Mouse (Mus musculus): ENCODE data around the gene Elfn2. TPM values are rescaled to one million over a fixed set of nuclear protein-coding genes. Genes with fewer than 3 reads are reported as not detected.

The Elfn2 gene
- polyA plus RNA-seq, 1 experiment from 2014 or later = 0.05 TPM

- no peak for DNase-seq (ENCODE audit: low spot score)
- no peaks in the 10 kb centered on the region for H3K9me3 ChIP-seq
- no peak overlapping the region for H3K27ac ChIP-seq (replicated peaks)
- H3K27me3 ChIP-seq (replicated peaks; ENCODE audit: low read depth, poor library complexity, severe bottlenecking) = peaks cover 7% of the 10 kb centered on the region
- H3K4me3 ChIP-seq = no peak overlapping the region
- H3K4me1 ChIP-seq = peaks cover 7% of the 10 kb centered on the region
- WGBS = 33% methylated on average over 5 of the region's 5 CpGs
- no peaks in the 10 kb centered on the region for H3K36me3 ChIP-seq (replicated peaks)
Observed at GRCm38 (mm10) chr15:78698084-78698483, 20.5 kb downstream of the Elfn2 start.

- 19% methylated on average over 5 of the region's 5 CpGs for WGBS
- Histone ChIP-seq H3K4me3 (no peak overlapping the region), H3K4me1 (peaks cover 16% of the 10 kb centered on the region), H3K27ac (replicated peaks) (no peak overlapping the region), H3K36me3 (replicated peaks) (no peaks in the 10 kb centered on the region), H3K27me3 (replicated peaks; ENCODE audit: low read depth, poor library complexity, severe bottlenecking) (peaks cover 14% of the 10 kb centered on the region), H3K9me3 (no peaks in the 10 kb centered on the region)
- DNase-seq (ENCODE audit: low spot score) = no peak
Observed at GRCm38 (mm10) chr15:78695745-78696144, 22.8 kb downstream of the Elfn2 start.

DNA sequence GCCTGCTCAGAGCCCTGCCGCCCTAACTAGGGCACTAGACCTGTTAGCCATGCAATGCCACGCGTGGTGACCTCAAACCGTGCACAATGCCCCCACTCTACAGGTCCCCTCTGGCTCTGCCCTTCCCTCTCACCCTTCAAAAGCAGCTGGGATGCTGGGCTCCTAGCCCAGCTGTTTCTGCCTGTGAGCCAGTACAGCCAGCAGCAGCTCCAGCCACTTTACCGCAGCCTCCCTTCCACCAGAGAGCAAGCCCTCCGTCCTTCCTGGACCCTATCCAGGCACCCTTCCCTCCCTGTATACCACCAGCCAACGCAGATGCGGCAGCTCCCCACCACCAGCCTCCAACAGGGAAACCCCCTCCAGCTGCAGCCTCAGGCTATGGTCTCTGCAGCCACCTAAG is 26.1 kb downstream of the Elfn2 start:
- Histone ChIP-seq H3K27me3 (replicated peaks; ENCODE audit: low read depth, poor library complexity, severe bottlenecking) (peaks cover 15% of the 10 kb centered on the region), H3K4me3 (no peak overlapping the region), H3K9me3 (no peaks in the 10 kb centered on the region), H3K36me3 (replicated peaks) (no peaks in the 10 kb centered on the region), H3K27ac (replicated peaks) (no peak overlapping the region), H3K4me1 (peaks cover 12% of the 10 kb centered on the region; the same call in 1 of the 2 replicates)
- DNase-seq (ENCODE audit: low spot score) = no peak
- WGBS = 62% methylated on average over 8 of the region's 8 CpGs

DNA sequence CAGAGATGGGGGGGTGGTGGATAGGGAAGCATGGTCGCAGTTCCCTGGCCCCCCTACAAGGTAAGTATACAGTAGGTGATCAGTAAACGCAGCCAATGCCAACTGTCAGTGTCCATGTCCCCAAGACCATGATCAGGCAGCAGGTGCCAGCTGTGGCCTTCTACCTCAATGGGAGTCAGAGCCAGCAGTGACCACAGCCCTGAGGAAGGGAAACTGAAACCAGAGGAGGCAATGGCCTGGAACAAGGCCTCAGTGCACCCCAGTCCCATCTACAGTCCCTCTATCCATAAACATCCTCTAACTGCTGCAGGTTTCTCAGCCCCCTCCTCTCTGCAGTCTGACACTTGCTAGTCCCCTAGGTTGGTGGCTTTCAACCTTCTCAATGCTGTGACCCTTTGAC is 27.9 kb downstream of the Elfn2 start:
- no peak overlapping the region for H3K4me3 ChIP-seq
- H3K27me3 ChIP-seq (replicated peaks; ENCODE audit: low read depth, poor library complexity, severe bottlenecking) = peaks cover 31% of the 10 kb centered on the region
- DNase-seq (ENCODE audit: low spot score) = no peak
- peaks cover 23% of the 10 kb centered on the region; the same call in 1 of the 2 replicates for H3K4me1 ChIP-seq
- no peaks in the 10 kb centered on the region for H3K36me3 ChIP-seq (replicated peaks)
- WGBS = 85% methylated on average over 2 of the region's 2 CpGs
- H3K27ac ChIP-seq (replicated peaks) = no peak overlapping the region
- H3K9me3 ChIP-seq = no peaks in the 10 kb centered on the region

GRCm38 (mm10) chr15:78686910-78687309 is 31.7 kb downstream of the Elfn2 start:
- no peaks in the 10 kb centered on the region for H3K9me3 ChIP-seq
- peaks cover 56% of the 10 kb centered on the region for H3K27me3 ChIP-seq (replicated peaks; ENCODE audit: low read depth, poor library complexity, severe bottlenecking)
- H3K4me1 ChIP-seq = peaks cover 45% of the 10 kb centered on the region
- no peak overlapping the region for H3K4me3 ChIP-seq
- WGBS = 66% methylated on average over 7 of the region's 7 CpGs
- no peak for DNase-seq (ENCODE audit: low spot score)
- H3K27ac ChIP-seq (replicated peaks) = peak overlapping the region; percentile 26
- no peaks in the 10 kb centered on the region for H3K36me3 ChIP-seq (replicated peaks)

DNA sequence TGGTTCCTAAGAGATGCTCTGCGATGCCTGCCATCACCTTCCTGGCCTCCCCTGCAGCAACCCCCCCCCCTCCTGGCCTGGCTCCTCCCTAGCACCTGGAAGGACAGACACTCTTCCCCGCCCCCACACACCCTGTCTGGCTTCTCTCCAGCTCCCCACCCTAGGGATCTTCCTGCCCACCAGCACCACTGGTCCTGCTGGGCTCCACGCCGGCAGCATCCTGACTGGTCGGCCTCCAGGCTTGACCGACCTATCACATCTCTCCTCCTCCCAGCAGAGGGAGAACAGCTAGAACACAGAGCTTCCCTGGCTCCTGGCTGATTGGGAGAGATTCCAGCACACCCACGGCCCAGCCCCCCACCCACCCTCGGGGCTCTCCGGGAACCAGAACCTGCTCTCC is 34.5 kb downstream of the Elfn2 start:
- 0 out of 2 replicates have a peak overlapping the region, but pooled peaks have one; percentile 23 for H3K4me3 ChIP-seq
- H3K4me1 ChIP-seq = peaks cover 68% of the 10 kb centered on the region
- DNase-seq (ENCODE audit: low spot score) = peak; percentile 48
- 10% methylated on average over 9 of the region's 9 CpGs for WGBS
- no peaks in the 10 kb centered on the region for H3K36me3 ChIP-seq (replicated peaks)
- H3K9me3 ChIP-seq = no peaks in the 10 kb centered on the region
- H3K27me3 ChIP-seq (replicated peaks; ENCODE audit: low read depth, poor library complexity, severe bottlenecking) = peaks cover 74% of the 10 kb centered on the region
- H3K27ac ChIP-seq (replicated peaks) = peak overlapping the region; percentile 66

DNA sequence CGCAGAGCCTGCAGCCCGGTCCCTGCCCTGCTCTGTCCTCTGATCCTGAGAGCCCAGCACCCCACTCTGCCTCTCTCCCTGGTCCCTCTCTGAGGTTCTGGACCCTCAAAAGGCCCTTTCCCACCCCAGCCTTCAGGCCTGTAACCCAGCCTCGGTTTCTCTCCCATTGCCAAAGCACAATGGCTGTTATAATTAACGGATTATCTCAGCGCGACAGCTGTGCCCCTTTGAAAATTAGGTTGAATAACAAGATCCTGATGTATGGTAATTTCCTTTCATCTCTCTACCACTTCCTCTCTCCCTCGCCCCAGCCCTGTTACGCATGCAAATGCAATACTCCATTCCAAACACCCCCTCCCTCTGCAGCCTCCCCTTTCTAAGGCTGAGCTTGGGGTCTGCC is 35.1 kb downstream of the Elfn2 start:
- Histone ChIP-seq H3K27me3 (replicated peaks; ENCODE audit: low read depth, poor library complexity, severe bottlenecking) (peaks cover 79% of the 10 kb centered on the region), H3K27ac (replicated peaks) (peak overlapping the region; percentile 66)

GRCm38 (mm10) chr15:78681781-78682180 is 36.8 kb downstream of the Elfn2 start:
- Histone ChIP-seq H3K27ac (replicated peaks) (peak overlapping the region; percentile 37; the same call in 1 of the 2 replicates), H3K4me1 (peaks cover 66% of the 10 kb centered on the region), H3K27me3 (replicated peaks; ENCODE audit: low read depth, poor library complexity, severe bottlenecking) (peaks cover 81% of the 10 kb centered on the region), H3K36me3 (replicated peaks) (no peaks in the 10 kb centered on the region), H3K4me3 (no peak overlapping the region), H3K9me3 (no peaks in the 10 kb centered on the region)
- WGBS = 62% methylated on average over 8 of the region's 8 CpGs
- DNase-seq (ENCODE audit: low spot score) = no peak

More for the DNA sequence above, 35.1 kb downstream of the Elfn2 start:
- H3K36me3 ChIP-seq (replicated peaks) = no peaks in the 10 kb centered on the region
- DNase-seq (ENCODE audit: low spot score) = no peak
- 21% methylated on average over 8 of the region's 8 CpGs for WGBS
- H3K4me3 ChIP-seq = no peak overlapping the region
- peaks cover 68% of the 10 kb centered on the region for H3K4me1 ChIP-seq
- no peaks in the 10 kb centered on the region for H3K9me3 ChIP-seq

DNA sequence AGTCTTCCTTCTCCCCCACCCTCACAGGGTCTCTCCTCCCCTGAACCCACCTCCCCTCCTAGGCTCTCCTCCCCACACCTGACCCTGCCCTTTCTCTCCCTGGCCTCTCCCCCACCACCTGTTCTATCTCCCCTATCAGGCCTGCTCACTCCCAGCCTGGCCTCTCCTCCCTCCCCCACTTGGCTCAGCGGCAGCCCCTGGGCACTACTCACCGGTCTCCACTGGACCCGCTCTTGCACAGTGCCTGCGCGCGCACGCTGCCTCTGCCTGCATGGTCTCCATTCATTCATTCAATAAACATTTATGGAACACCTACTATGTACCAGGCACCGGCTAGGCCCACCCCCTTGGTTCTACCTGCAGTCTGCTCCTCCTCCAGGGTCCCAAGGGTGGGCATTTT is 37.3 kb downstream of the Elfn2 start:
- Histone ChIP-seq H3K27ac (replicated peaks) (peak overlapping the region; percentile 63), H3K27me3 (replicated peaks; ENCODE audit: low read depth, poor library complexity, severe bottlenecking) (peaks cover 81% of the 10 kb centered on the region), H3K9me3 (no peaks in the 10 kb centered on the region), H3K36me3 (replicated peaks) (no peaks in the 10 kb centered on the region), H3K4me3 (no peak overlapping the region), H3K4me1 (peaks cover 62% of the 10 kb centered on the region)
- no peak for DNase-seq (ENCODE audit: low spot score)
- 84% methylated on average over 8 of the region's 8 CpGs for WGBS

DNA sequence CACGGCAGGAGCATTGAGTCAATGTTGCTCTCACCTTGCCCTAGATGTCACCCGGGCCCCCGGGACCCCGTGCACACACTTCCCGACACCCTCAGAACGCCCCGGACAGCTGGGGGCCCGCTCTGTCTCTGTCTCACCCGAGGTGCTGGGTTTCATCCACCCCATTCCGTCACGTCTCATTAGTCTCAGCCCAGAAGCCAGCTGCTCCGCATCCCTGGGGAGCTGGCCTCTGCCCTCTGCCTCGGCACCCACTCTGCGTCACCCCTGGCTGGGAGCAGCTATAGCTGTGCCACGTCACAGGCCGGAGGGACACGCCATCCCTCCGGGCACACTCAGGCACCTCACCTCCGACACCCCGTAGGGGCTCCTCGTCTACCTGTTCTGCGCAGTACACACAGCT is 38.3 kb downstream of the Elfn2 start:
- no peak overlapping the region for H3K4me3 ChIP-seq
- H3K36me3 ChIP-seq (replicated peaks) = no peaks in the 10 kb centered on the region
- H3K4me1 ChIP-seq = peaks cover 62% of the 10 kb centered on the region
- 73% methylated on average over 22 of the region's 22 CpGs for WGBS
- H3K9me3 ChIP-seq = no peaks in the 10 kb centered on the region
- H3K27me3 ChIP-seq (replicated peaks; ENCODE audit: low read depth, poor library complexity, severe bottlenecking) = peaks cover 83% of the 10 kb centered on the region
- H3K27ac ChIP-seq (replicated peaks) = peak overlapping the region; percentile 48
- DNase-seq (ENCODE audit: low spot score) = no peak

DNA sequence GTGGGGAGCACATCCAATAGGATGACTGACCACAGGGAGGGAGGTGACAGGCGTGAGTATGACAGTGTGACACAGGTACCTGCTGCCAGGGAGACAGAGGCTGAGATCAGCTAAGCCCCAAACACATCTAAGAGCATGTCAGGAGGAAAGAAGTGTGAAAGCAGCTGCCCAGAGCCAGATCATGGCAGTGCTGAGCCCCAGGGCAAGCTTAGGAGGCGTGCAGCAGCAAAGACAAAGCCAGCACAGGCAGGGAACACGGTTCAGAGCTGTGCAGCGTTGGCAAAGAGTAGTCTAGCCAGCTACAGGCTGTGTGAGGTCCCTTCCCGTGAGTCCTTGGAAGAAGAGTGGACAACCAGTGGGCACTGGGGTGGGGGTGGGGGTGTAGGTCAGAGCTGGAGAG is 40.9 kb downstream of the Elfn2 start:
- DNase-seq (ENCODE audit: low spot score) = no peak
- H3K4me3 ChIP-seq = no peak overlapping the region
- no peak overlapping the region for H3K27ac ChIP-seq (replicated peaks)
- H3K27me3 ChIP-seq (replicated peaks; ENCODE audit: low read depth, poor library complexity, severe bottlenecking) = peaks cover 83% of the 10 kb centered on the region
- H3K4me1 ChIP-seq = peaks cover 45% of the 10 kb centered on the region
- no peaks in the 10 kb centered on the region for H3K9me3 ChIP-seq
- 53% methylated on average over 5 of the region's 5 CpGs for WGBS
- H3K36me3 ChIP-seq (replicated peaks) = no peaks in the 10 kb centered on the region

GRCm38 (mm10) chr15:78677015-78677414 is 41.6 kb downstream of the Elfn2 start:
- Histone ChIP-seq H3K4me1 (peaks cover 45% of the 10 kb centered on the region), H3K36me3 (replicated peaks) (no peaks in the 10 kb centered on the region), H3K4me3 (no peak overlapping the region), H3K27me3 (replicated peaks; ENCODE audit: low read depth, poor library complexity, severe bottlenecking) (peaks cover 84% of the 10 kb centered on the region), H3K9me3 (no peaks in the 10 kb centered on the region), H3K27ac (replicated peaks) (no peak overlapping the region)
- DNase-seq (ENCODE audit: low spot score) = no peak
- 80% methylated on average over 9 of the region's 9 CpGs for WGBS

DNA sequence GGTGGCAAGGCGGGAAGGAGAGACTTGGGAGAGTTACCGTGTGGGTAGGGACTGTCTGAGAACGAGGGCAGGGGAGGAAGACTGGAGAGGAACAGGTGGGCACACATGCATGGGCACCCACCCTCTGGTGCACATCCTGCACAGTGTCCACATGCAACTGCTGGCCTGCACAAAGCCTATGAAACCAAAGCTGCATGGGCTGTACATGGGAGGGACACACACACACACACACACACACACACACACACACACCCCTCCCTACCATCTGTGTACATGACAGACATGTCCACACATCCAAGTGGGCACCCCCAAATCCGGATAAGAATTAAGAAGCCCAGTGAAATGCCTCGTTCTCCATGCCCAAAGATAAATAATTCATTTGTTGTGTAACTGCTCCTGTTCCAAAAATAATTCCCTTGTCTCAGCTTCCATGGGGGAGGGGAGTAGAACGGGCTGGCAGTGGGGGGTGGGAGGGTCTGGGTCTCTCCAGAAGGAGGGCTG is 43.6 kb downstream of the Elfn2 start:
- H3K4me1 ChIP-seq = peaks cover 32% of the 10 kb centered on the region

More for the DNA sequence above, 43.6 kb downstream of the Elfn2 start:
- Histone ChIP-seq H3K36me3 (replicated peaks) (no peaks in the 10 kb centered on the region), H3K4me3 (no peak overlapping the region), H3K9me3 (no peaks in the 10 kb centered on the region), H3K27ac (replicated peaks) (no peak overlapping the region), H3K27me3 (replicated peaks; ENCODE audit: low read depth, poor library complexity, severe bottlenecking) (peaks cover 92% of the 10 kb centered on the region)
- WGBS = 67% methylated on average over 6 of the region's 6 CpGs
- DNase-seq (ENCODE audit: low spot score) = no peak

Measured in embryonic facial prominence, embryonic 10.5 days (tissue).